Mouse (Mus musculus): Measurements from ENCODE around the gene Tle4. TPM values are rescaled to one million over a fixed set of nuclear protein-coding genes. Genes with fewer than 3 reads are reported as not detected.

The Tle4 gene
- polyA plus RNA-seq, 1 experiment from 2014 or later, result 17.3 TPM

DNA sequence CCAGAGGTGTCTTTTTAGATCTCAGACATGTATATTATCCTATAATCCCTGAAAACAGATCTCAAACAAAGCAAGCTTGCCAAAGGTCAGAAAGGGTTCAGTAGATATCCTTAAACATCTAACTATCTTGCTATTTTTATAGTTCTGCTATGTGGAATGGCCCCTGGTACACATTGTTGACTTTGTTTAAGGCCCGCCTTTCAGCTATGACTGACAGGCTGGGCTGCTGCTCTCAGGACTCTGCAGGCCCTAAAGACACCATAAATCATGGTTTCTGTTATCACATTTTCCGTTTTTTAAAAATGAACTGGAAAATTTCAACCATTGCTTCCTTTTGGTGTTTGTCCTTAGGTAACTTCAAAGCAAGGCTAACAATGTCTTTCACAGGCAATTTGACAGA, 161.3 kb downstream of the Tle4 start:
- WGBS (ENCODE audit: missing documents), result 53% methylated on average over 2 of the region's 2 CpGs
- no peaks in the 10 kb centered on the region for H3K36me3 ChIP-seq (ENCODE audit: inconsistent target)
- H3K79me2 ChIP-seq (ENCODE audit: inconsistent target), result no peaks in the 10 kb centered on the region
- H3K27ac ChIP-seq, result no peak overlapping the region
- H3K4me3 ChIP-seq (ENCODE audit: inconsistent target), result no peak overlapping the region

DNA sequence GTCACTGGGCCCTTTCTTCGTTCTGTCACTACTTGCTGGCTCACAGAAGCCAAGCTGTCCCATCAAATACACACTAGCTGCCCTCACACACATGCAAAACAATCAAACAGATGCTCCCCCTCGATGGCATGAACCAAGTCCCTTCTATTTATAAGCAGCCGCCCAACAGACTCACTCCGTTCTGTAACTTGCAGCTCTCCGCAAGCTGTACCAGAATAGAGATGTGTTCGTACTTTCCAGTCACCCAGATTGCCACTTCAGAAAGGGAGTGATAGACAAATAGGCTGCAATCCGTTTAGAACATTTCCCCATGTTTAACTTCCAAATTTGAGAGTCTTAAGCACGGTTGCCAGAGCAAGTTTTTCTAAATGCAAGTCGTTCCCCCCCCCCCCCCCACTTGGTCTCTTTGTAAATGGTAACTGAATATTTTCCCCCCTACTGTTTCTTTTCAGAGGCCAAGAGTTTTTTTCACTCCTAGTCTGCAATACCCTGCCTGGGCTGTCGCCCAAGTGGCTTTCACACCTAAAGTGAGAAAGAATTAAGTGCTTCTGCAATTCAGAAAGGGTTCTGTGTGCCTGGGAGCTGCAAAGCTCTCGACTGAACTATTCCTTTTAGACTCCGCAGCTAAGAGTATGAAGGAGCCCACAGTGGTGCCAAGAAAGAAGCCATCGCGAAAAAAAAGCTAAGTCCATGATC, 162.0 kb downstream of the Tle4 start:
- 52% methylated on average over 14 of the region's 14 CpGs for WGBS (ENCODE audit: missing documents)
- Histone ChIP-seq H3K4me3 (ENCODE audit: inconsistent target) (no peak overlapping the region), H3K27ac (no peak overlapping the region), H3K36me3 (ENCODE audit: inconsistent target) (no peaks in the 10 kb centered on the region), H3K79me2 (ENCODE audit: inconsistent target) (no peaks in the 10 kb centered on the region)

DNA sequence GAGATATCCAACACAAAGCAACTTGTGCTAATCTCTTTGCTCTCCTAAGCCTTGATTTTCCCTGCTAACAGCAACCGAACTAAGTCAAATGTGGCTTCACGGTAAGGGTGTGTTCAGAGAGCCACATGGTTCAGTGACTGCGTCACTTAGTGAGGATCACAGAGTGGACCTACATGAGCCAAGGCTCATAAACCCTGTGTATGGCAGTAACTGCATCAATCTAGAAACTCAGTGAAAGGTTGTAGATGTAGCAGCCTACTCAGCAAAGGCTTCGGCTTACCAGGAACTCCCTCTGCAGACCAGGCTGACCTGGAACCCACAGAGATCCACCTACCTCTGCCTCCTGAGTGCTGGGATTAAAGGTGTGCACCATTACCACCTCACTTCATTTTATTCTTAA, 164.0 kb downstream of the Tle4 start:
- 97% methylated on average over 4 of the region's 4 CpGs for WGBS (ENCODE audit: missing documents)
- no peaks in the 10 kb centered on the region for H3K79me2 ChIP-seq (ENCODE audit: inconsistent target)
- H3K4me3 ChIP-seq (ENCODE audit: inconsistent target), result no peak overlapping the region

GRCm38 (mm10) chr19:14432436-14432835, 165.4 kb downstream of the Tle4 start:
- Histone ChIP-seq H3K27ac (no peak overlapping the region), H3K79me2 (ENCODE audit: inconsistent target) (no peaks in the 10 kb centered on the region), H3K4me3 (ENCODE audit: inconsistent target) (no peak overlapping the region), H3K36me3 (ENCODE audit: inconsistent target) (no peaks in the 10 kb centered on the region)
- WGBS (ENCODE audit: missing documents), result 96% methylated on average over 7 of the region's 7 CpGs

More for the DNA sequence above, 164.0 kb downstream of the Tle4 start:
- Histone ChIP-seq H3K36me3 (ENCODE audit: inconsistent target) (no peaks in the 10 kb centered on the region), H3K27ac (no peak overlapping the region)

DNA sequence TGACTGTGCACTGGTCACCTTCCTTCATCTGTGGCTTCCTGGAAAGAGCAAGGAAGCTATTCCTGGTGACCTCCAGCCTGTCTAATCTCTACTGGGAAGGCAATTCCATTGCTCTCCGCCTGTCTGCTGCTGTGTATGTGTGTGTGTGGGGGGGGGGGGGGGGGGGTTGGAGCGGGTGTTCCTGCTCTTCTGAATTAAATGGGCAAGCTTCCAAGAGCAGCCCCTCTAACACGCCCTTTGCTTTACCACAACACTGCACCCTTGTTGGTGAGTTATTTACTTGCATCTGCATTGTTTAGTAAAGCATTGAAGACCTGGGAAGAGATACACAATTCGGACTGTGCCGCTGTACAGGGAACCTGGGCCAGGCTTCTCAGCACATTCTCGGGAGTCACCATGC, 170.9 kb downstream of the Tle4 start:
- H3K36me3 ChIP-seq (ENCODE audit: inconsistent target), result no peaks in the 10 kb centered on the region
- WGBS (ENCODE audit: missing documents), result 94% methylated on average over 4 of the region's 6 CpGs
- no peaks in the 10 kb centered on the region for H3K79me2 ChIP-seq (ENCODE audit: inconsistent target)
- no peak overlapping the region for H3K27ac ChIP-seq
- no peak overlapping the region for H3K4me3 ChIP-seq (ENCODE audit: inconsistent target)

- Histone ChIP-seq H3K4me3 (ENCODE audit: inconsistent target) (no peak overlapping the region), H3K27ac (no peak overlapping the region), H3K79me2 (ENCODE audit: inconsistent target) (no peaks in the 10 kb centered on the region), H3K36me3 (ENCODE audit: inconsistent target) (no peaks in the 10 kb centered on the region)
- 71% methylated on average over 19 of the region's 19 CpGs for WGBS (ENCODE audit: missing documents)
Observed at GRCm38 (mm10) chr19:14426244-14426868, 171.5 kb downstream of the Tle4 start.

GRCm38 (mm10) chr19:14425122-14425521, 172.7 kb downstream of the Tle4 start:
- 88% methylated on average over 6 of the region's 6 CpGs for WGBS (ENCODE audit: missing documents)
- H3K4me3 ChIP-seq (ENCODE audit: inconsistent target), result no peak overlapping the region
- no peaks in the 10 kb centered on the region for H3K36me3 ChIP-seq (ENCODE audit: inconsistent target)
- H3K79me2 ChIP-seq (ENCODE audit: inconsistent target), result no peaks in the 10 kb centered on the region
- no peak overlapping the region for H3K27ac ChIP-seq

DNA sequence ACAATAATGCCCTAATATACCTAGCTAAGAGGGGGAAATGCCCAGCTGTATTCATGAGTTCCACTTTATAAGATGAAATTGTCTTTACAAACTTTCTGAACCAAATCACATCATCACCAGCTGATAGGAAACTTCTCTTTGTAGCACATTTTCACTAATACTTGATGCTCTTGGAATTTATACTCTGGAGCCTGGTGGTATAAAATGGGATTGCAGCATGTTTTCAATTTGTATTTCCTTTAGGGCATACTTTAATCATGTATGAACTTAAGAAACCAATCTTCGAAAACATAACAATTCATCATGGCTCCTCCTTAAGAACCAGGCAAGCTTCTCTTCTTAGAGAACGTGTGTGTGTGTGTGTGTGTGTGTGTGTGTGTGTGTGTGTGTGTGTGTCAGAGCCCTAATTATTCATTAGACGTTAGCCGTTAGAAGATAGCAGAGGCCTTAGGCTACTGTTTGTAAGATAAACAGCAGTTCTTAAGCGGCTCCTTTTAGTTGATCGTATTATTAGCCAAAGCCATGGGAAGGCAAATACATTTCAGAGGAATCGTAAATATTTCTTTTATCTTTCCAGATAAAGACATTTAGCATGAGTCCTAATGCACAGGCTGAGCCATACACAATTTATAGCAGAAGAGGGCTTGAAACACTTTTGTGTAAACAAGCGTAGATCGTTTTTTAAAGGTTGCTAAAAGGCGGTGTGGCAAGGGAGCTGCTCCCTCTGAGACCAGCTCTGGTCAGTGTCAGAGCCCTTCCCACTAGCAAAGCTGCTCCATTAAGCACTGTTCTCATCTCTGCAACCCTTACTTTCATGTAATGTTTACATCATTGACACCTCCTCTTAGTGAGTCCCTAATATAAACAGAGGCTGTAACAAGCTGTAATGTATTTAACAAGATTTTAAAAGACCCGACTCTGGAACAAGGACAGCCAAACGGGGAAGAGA, 173.6 kb downstream of the Tle4 start:
- H3K4me3 ChIP-seq (ENCODE audit: inconsistent target), result no peak overlapping the region
- no peaks in the 10 kb centered on the region for H3K36me3 ChIP-seq (ENCODE audit: inconsistent target)
- 95% methylated on average over 8 of the region's 12 CpGs for WGBS (ENCODE audit: missing documents)
- H3K79me2 ChIP-seq (ENCODE audit: inconsistent target), result no peaks in the 10 kb centered on the region
- no peak overlapping the region for H3K27ac ChIP-seq

GRCm38 (mm10) chr19:14421691-14422090, 176.2 kb downstream of the Tle4 start:
- WGBS (ENCODE audit: missing documents), result 94% methylated on average over 5 of the region's 5 CpGs
- no peak overlapping the region for H3K27ac ChIP-seq
- no peak overlapping the region for H3K4me3 ChIP-seq (ENCODE audit: inconsistent target)
- no peaks in the 10 kb centered on the region for H3K79me2 ChIP-seq (ENCODE audit: inconsistent target)
- no peaks in the 10 kb centered on the region for H3K36me3 ChIP-seq (ENCODE audit: inconsistent target)

GRCm38 (mm10) chr19:14419886-14420285, 178.0 kb downstream of the Tle4 start:
- Histone ChIP-seq H3K27ac (no peak overlapping the region), H3K4me3 (ENCODE audit: inconsistent target) (no peak overlapping the region), H3K79me2 (ENCODE audit: inconsistent target) (no peaks in the 10 kb centered on the region), H3K36me3 (ENCODE audit: inconsistent target) (no peaks in the 10 kb centered on the region)
- 93% methylated on average over 5 of the region's 5 CpGs for WGBS (ENCODE audit: missing documents)

DNA sequence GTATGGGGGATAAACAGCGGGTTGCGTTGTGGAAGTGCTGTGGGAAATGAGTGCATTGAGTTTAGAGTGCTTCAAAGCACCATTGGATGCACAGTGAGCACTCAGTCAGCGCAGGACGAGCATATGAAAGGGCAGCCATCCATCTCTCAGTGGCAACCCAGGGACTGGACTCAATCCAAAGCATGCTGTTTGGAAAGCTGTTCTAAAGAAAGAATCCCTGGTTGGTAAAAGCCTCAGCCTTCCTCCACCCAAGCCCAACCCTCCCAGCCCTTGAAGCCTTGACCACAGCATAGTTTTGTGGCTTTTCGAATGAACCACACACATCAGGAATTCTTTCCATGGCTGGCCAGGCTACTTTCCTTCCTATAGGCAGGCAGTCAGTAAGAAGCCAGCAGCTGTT, 181.0 kb downstream of the Tle4 start:
- Histone ChIP-seq H3K27ac (no peak overlapping the region), H3K36me3 (ENCODE audit: inconsistent target) (no peaks in the 10 kb centered on the region), H3K4me3 (ENCODE audit: inconsistent target) (no peak overlapping the region), H3K79me2 (ENCODE audit: inconsistent target) (no peaks in the 10 kb centered on the region)
- 74% methylated on average over 5 of the region's 5 CpGs for WGBS (ENCODE audit: missing documents)

GRCm38 (mm10) chr19:14415996-14416395, 181.9 kb downstream of the Tle4 start:
- Histone ChIP-seq H3K27ac (no peak overlapping the region), H3K79me2 (ENCODE audit: inconsistent target) (no peaks in the 10 kb centered on the region), H3K4me3 (ENCODE audit: inconsistent target) (no peak overlapping the region), H3K36me3 (ENCODE audit: inconsistent target) (no peaks in the 10 kb centered on the region)
- WGBS (ENCODE audit: missing documents), result 90% methylated on average over 6 of the region's 6 CpGs

DNA sequence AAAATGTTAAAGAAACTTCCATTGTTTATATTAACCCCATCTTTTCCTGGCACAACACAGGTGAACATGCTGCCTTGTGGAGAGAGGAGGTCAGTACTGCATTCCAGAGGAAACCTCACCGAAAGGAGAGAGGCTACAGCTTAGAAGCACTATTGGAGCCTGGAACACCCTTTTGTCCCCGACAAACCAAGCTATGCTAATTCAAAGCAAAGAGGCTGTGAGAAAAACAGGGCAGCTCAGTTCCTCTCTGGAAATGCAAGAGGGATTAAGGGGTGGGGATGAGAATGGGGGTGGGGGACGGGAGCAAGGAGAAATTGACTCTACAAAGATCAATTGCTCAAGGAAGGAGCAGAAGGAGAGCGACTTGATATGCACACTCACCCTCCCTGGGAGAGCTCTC, 182.9 kb downstream of the Tle4 start:
- H3K36me3 ChIP-seq (ENCODE audit: inconsistent target), result no peaks in the 10 kb centered on the region
- WGBS (ENCODE audit: missing documents), result 60% methylated on average over 4 of the region's 4 CpGs
- H3K27ac ChIP-seq, result no peak overlapping the region
- H3K4me3 ChIP-seq (ENCODE audit: inconsistent target), result no peak overlapping the region
- H3K79me2 ChIP-seq (ENCODE audit: inconsistent target), result no peaks in the 10 kb centered on the region

GRCm38 (mm10) chr19:14406603-14407002, 191.2 kb downstream of the Tle4 start:
- H3K4me3 ChIP-seq (ENCODE audit: inconsistent target), result no peak overlapping the region
- H3K27ac ChIP-seq, result no peak overlapping the region
- H3K79me2 ChIP-seq (ENCODE audit: inconsistent target), result no peaks in the 10 kb centered on the region
- H3K36me3 ChIP-seq (ENCODE audit: inconsistent target), result no peaks in the 10 kb centered on the region
- 64% methylated on average over 10 of the region's 10 CpGs for WGBS (ENCODE audit: missing documents)
